Mouse (Mus musculus): Measurements from ENCODE around the gene Zbtb44.
"Not testable (repeated sequence)": the region's sequence is repeated elsewhere in the genome, so short reads cannot be mapped to it uniquely, and the experiment has no call there.

The Zbtb44 gene

DNA sequence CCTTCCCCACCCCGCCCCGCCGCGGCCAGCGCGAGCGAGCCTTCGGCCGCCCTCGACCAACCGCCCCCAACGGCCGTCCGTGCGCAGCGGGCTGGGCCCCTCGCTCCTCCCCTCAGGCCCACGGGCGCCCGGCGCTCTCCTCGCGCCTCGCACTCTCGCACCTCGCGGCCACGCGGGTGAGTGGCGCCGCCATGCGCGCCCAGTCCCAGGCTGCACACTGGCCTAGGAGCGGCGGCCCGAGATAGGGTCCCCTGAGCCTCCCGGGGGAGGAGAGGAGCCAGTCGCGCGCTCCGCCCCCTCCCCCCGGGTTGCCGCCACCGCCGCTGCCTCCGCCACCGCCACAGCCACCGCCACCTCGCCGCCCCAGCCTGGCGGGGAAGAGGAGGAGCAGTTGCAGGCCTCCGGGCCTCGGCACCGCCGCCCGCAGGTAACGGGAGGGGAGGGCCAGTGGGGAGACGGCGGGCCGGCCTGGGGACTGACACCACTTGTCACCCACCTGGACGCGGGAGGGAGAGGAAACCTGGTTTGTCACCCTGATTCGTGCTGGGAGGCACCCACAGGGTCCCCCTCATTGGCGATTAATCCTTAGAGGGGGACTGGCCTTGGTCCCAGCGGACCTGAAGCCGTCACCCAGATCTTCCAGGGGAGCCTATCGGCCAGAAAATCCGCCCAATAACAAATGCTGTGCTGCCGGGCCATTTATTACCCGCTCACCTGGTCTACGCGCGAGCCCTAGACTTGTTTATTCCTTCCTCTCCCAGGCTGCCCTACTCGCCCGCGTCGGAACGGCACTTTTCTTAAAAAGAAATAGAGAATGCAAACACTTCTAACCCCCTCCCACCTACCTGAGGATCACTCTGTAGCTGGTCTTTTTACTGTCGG, at the start of gene Zbtb44:
Gene Zbtb44, plus strand, starts transcription at position 113 of the 882 bp plus-strand sequence.
- DNase-seq = peak; percentile 89

DNA sequence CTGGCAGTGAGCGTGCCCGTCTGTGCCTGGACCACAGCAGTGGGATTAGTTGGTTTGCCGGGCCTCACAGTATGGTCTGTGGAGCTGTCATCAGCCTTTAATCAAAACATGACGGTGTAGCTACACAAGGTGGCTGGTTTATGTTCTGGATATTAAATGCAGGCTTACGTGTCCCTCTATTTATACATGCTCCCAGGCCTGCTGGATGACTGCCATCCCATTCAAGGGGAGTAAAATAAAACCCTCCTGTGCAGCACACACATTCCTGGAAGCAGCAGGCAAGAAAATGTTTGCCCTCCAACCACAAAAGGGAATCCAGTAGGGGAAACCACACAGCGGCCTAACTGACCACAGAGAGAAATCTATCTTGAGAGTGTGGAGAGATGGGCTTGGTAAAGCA, 44.7 kb upstream of the Zbtb44 start:
- no peak for DNase-seq

DNA sequence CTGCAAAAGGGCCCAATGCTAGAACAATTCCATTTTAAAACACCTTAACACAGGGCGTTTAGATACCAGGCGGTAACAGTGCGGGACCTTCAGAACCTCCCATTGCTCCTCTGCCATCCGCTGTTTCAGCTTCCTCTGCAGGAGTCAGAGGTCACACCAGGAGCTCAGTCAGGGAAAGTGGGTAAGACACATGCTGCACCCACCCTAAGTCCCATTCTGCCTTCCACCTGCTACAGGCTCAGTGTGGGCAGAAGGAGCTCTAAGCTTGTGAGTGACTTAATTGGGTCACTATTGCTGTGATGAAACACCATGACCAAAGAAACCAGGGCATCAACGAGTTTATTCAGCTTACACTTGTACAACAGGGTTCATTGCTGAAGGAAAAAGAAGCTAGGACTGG, 37.3 kb upstream of the Zbtb44 start:
- DNase-seq = no peak

DNA sequence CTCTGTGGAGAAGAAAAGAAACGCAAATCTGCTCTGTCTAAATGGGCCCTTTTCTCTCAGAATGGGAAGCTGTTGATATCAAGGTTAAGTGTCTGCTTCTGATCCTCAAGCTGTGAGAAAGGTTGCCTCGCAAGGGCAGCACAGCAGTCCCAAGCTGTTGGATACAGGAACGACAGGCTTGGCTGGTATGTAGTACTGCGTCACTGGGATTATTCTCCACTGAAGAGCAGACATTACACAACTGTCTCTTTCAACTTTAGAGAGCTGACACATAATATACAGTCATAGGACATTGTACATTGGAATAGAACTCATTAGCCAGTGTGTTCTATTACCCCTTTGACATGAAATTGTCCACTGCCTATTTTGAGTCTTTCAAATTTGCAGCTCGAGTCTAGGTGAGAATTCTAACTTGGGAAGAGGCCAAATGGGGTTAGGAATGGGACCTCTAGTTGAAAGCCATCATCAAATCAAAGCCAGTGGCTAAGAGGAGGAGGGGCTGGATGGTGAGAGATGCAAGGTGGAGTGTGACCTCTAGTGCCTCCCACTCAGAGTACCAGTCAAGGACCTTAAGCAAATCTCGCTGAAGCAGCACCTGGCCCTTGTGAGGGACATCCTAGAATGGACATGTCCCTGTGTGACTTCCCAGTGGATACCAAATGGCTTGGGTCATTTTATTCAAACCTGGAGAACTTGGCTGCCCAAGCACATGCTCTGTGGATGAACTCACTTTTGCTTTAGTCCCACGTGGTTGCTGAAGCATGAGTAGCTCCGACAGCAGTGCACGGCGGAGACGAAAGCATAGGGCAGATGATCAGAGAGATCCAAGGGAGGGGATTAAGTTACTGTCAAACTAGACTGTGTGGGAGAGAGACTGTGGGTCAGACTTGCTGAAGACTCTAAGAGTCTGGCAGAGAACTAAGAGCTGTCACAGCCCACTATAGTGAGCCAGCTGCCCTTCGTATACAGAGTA, 33.6 kb upstream of the Zbtb44 start:
- no peak for DNase-seq

DNA sequence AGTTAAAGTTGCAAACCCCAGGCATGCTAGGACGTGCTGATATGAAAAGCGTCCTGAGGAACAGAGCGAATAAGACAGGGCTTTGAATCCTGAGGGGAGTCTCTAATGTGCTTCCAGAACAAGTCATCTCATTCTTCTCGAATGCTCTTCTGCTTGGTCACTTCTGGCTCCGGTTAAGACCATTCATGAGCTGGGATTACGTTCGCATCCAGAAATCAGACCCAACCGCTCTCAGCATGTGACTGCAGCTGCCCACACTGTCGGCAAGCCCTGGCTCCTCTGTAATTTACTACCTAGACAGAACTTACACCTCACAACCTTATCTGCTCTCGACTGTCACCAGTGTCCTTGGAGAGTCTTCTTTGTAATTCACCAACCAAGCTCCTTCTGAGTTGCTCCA, 29.8 kb upstream of the Zbtb44 start:
- DNase-seq = no peak

DNA sequence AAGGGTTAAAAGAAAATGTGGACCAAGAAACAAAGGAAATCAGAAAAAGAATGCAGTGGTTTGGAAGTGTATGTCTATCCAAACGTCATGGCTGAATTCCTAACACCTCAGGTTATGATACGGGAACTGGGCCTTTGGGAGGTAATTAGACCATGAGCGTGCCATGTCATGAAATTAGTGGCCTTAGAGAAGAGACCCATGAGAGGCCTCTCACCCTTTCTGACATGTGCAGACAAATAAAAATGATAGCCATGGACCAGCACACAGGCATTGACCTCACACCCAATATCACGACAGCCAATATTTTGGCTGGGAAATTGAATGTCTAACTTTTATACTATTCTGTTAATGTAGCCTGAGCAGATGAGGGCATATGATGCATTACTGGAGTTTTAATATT, 27.9 kb upstream of the Zbtb44 start:
- no peak for DNase-seq

DNA sequence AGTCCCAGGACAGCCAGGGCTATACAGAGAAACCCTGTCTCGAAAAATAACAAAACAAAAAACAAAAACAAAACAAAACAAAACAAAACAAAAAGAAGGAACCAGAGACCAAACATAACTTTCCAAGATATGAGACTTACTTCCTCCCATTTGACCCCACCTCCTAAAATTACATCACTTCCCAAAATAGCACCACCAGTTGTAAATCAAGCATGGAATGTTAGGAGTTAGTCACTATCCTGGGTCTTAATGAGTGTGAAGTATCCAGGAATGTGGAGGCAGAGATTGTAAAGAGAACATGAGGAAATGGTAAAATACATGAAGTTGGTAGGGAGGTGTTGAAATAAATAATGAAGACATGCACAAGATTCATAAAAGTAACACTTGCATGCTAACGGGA, 21.1 kb upstream of the Zbtb44 start:
- DNase-seq = no peak

DNA sequence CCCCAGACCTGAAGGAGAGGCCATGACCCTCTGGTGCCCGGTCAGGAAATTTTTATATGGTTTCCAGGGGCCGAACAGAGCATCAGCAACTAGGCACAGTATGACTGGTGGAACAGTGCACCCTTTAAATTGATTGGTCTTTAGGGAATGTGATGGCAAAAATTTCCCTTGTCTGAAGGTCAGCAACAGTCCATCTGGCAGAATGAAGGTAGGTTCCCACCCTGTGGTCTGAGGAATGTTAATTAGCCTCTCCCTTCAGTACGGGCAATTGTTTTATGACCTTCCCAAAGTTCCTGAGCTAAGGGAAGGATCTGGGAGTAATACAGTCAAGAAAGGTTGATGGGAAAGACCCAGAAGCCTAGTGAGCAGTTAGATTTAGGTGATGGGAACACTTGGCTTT, 20.4 kb upstream of the Zbtb44 start:
- no peak for DNase-seq

DNA sequence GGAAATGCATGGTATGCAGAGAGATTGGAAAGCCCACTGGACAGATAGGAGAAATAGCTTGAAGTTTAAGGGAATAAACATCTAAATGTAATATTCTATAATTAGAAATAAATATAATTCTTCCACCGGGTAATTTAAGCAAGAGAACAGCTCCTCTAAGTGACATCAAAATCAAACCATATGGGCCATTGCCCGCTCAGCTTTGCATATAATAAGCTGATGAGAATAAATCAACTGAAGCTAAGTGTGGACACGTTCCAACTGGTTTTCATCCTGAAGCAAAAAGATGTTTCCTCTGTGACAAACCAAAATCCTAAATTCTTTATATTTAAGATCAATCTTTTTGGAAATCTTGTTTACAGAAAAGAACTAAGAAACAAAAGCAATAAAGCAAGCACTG, 19.7 kb upstream of the Zbtb44 start:
- no peak for DNase-seq

DNA sequence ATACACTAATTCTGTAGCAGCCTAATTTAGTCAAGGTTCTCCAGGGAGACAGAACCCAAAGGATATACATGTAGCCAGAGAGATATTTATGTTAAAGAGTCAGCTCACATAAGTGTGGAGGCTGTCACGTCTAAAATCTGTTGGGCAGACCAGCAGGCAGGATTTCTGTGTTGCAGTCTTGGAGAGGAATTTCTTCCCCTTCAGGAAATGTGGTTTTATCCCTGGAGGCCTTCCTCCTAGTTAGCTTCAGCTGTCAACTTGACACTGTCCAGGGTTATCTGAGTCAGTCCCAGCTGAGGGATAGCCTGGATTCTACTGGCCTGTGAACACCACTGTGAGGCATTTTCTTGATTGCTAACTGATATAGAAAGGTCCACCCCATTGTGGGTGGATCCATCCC, 18.9 kb upstream of the Zbtb44 start:
- DNase-seq = no peak

DNA sequence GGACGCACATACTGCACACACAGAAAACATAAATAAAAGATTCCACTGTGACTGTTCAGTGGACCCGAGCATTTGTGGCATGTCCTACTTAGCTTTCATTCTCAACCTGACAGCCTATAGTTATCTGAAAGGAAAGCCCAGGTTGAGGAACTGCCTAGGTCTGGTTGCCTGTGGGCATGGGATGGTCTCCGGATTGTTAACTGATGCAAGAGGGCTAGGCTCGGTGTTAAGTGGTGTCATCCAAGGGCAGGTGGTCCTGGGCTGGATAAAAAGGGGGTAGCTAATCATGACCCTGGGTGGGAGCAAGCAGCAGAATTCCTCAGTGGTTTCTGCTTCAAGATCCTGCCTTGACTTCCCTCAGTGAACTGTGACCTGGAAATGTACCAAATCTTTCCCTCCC, 17.8 kb upstream of the Zbtb44 start:
- DNase-seq = no peak

DNA sequence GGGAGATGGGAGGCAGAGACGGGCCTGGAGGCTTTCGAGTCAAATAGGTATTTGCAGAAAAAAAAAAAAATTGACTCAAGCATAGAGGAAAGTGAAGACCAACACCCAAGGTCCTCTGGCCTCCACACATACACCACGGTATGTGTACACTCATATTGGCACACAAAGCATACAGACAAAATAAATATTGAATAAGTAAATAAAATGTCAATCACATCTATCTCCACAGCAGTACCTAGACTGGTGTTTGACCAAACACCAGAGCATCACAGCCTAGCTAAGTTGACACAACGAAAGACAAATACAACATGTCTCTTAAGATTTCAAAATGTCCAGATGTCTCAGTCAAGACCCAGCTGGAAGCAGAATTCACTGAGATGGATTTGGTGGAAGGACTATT, 17.0 kb upstream of the Zbtb44 start:
- no peak for DNase-seq

DNA sequence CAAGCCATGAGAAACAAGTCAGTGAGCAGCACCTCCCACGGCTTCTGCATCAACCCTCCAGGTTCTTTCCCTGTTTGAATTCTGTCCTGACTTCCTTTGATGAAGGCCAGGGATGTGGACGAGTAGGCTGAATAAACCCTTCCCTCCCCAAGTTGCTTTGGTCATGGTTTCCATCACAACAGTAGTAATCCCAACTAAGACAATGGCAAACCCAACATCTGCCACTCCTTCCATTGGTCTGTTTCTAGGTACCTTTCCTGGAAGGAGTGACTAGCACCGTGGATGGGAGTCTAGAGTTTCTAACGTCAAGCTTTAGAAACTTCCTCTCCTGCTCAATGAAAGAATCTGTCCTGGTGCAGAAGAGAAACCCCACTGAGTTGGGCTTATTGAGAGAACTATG, 12.8 kb upstream of the Zbtb44 start:
- no peak for DNase-seq

DNA sequence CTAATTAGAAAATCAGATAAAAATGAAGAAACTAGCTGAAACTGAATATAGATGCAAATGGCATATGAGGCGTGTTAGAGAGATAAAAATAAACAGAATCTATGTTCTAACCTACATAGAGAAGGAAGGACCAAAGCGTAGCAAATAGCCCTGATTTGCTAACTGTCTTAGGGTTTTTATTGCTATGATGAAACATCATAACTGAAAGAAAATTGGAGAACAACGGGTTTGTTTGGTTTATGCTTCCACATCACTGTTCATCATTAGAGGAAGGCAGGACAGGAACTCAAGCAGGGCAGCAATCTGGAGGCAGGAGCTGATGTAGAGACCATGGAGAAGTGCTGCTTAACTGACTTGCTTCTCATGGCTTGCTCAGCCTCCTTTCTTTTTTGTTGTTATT, 12.3 kb upstream of the Zbtb44 start:
- DNase-seq = no peak

DNA sequence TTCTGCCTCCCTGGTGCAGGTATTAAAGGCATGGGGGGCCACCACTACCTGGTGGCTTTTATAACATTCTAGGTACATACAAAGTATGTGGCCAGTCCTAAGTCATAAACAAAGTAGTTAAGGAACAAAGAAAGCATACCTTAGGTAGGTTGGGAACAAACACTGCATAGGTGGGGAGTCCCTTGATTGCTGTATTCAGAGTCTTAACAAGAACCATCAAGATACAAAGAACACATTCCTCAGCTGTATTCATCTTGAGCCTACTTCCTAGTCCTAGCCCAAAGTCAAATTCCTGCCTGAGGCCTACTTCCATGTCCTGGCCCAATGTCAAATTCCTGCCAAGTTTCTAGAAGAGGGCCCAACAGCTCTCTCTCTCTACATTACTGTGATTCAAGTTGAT, 11.7 kb upstream of the Zbtb44 start:
- no peak for DNase-seq

DNA sequence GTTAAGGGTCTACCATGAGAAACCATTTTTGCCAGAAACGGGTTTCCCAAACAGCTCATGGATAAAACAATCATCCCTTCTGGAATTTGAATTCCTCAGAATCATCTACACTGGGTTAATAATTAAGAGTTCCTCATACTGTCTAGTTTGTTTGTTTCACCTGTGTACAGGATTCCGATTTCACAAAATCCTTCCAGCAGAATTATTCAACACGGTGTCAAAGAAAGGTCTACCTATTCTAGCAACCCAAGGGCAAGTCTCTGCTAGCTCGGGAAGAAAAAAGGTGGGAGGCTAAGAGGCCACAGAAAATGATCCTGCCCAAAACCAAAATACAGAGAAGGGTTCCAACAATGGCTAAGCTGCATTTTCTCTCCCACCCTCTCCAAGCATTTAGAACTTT, 2.2 kb upstream of the Zbtb44 start:
- DNase-seq = no peak

DNA sequence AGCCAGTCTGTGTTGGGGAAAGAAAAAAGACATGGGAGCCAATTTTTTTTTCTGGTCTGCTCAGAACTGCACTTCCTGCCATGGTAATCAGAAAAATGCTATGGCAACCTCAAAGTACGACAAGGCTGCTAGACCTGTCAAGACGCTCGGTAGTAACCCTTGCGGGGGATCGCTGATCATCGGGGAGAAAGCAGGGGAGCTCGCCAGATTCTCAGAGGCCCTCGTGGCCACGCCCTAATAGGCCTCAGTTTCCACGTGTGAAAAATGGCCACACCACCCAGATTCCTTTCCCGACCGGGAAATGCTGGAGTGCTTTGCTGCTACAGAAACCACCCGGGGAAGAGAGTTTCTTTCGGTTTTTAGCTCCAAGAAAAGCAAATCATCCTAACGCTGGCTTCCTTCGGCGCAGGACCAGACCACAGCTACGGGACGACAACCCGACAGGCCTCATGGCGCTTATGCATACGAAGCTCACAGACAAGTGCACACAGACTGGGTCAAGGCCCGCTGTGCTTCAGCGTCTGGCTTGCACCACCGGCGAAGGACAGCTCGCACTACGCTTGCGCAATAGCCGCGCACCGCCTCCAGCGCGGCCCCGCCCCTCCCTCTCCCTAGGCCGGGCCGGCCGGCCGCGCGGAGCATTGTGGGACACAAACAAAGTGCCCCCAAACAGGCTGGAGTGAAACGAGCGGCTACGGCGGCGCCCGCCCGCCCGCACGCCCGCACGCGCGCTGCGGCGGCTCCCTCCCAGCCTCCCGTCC, 513 bp upstream of the Zbtb44 start:
- DNase-seq = peak; percentile 97

DNA sequence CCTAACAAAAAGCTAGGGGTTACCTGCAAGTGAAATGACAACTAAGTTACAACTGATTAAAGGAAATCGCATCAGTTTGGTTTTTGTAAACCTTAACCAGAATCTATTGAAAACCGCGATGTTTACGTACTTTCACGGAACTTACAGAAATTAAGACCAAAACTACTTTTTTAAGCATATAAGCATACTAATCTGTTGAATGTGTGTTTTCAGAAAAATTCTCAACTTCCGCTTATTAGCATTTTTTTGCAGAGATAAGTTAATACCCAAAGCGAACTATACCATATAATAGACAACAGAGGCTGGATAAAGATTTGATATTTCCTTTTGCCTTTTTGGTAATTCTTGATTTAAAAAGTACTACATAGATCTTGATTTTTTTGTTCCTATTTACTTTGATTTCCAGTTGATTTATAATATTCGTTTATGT, 985 bp downstream of the Zbtb44 start:
- DNase-seq = no peak

DNA sequence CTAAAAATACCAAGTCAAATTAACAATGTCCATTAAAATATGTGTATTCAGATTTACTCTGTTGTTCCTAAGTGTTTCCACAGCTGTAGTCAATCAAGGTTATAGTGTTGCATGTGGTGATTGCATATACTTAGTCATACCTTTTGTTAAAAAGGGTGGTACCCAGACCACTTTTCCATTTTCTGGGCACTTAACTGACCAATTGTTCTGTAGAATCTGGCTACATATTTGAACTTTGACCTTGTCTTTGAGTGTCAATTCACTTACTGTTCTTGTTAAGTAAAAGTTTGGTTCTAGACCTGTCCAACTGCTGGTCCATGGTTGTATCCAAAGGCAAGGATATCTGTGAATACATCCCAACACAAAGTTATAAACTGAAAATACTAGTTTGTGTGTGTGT, 2.1 kb downstream of the Zbtb44 start:
- DNase-seq = no peak

DNA sequence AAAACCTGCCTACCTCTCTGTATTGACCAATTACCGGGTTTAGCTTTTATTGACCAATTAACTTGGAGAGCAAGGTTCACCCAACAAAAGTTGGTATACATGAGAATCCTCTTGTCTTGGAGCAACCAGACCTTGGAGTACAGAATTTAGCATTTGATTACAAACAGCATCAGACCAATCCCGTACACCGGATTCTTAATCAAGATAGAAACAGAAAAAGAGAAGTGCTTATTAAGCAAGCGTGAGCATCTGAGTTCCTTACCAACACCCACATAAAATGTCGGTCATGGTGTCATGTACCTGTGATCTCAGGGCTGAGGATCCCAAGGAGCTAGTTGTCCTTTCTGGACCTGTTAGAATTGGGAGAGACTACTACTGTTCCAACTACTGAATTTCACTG, 19.8 kb downstream of the Zbtb44 start:
- no peak for DNase-seq

DNA sequence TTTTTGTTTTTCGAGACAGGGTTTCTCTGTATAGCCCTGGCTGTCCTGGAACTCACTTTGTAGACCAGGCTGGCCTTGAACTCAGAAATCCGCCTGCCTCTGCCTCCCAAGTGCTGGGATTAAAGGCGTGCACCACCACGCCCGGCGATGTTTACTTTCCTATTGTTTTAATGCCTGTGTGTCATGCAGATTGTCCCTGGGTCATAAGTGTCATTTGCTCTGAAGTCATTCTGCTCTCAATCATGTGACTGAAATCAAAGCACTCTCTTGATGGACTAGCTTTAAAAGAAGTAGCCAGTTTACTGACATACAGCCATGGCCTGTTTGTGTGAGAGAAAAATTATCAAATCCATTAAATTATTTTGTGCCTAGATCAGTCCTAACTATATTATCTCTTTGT, 21.1 kb downstream of the Zbtb44 start:
- not testable (repeated sequence) for DNase-seq

DNA sequence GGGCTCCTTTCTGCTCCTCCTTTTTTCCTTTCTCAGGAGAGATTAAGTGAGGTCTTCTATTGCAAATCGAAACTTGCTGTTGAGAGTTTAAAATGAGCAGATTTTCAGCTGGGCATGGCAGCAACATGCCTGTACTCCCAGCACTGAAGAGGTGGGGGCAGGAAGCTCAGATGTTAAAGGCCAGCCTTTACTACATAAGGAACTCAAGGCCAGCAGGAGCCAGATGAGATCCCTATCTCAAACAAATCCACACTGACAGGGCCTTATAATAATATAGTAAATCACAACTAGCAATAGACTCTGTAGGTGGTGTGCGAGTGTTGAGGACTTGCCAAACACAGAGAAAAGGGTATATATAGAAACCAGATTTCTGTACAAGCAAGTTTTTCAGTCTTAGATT, 28.3 kb downstream of the Zbtb44 start:
- DNase-seq = no peak

DNA sequence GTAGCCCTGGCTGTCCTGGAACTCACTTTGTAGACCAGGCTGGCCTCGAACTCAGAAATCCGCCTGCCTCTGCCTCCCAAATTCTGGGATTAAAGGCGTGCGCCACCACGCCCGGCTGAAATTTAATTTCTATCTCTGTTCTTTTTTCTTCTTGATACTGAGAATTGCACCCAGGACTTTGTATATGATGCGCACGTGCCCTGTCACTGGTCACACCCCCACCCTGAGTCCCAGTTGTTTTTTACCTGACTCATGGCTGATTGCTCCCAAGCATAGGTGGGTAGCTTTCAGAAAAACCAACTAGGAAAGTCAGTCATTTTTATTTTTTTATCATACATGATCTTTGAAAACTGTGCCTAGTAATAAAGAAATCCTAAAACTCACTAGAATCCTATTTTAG, 40.3 kb downstream of the Zbtb44 start:
- DNase-seq = no peak
